Mouse (Mus musculus): ENCODE measurements around the gene Nebl.

Gene Nebl

DNA sequence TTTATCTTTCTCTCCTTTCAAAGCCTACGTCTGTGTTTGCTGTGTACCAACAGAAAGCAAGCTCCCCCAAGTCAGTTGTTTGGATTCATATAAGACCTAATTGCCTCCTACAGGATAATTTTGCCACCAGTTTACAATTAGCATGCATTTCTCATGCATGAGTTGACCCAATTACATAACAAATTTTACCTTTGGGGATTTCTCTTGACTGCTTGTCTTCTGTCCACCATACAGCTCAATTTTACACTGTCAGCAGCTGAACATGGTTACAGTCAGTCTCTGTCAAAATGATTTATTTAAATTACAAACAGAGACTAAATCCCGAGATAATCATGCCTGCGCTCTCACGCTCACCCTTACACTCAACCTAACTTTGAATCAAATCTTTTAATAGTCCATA, 206.1 kb downstream of the Nebl start:
- peak in 1 of 2 experiments; percentile 25 for DNase-seq (ENCODE audit: inconsistent age in 2 of 2, low spot score in 1 of 2)

GRCm38 (mm10) chr2:17524205-17524978, 206.9 kb downstream of the Nebl start:
- DNase-seq (ENCODE audit: inconsistent age in 2 of 2, low spot score in 1 of 2), result no peak

- DNase-seq (ENCODE audit: inconsistent age in 2 of 2, low spot score in 1 of 2), result peak in 1 of 2 experiments; percentile 55
Observed at GRCm38 (mm10) chr2:17523791-17524190, 207.5 kb downstream of the Nebl start.

- DNase-seq (ENCODE audit: inconsistent age in 2 of 2, low spot score in 1 of 2), result no peak
Observed at GRCm38 (mm10) chr2:17515686-17516085, 215.6 kb downstream of the Nebl start.

GRCm38 (mm10) chr2:17514765-17515164, 216.5 kb downstream of the Nebl start:
- no peak for DNase-seq (ENCODE audit: inconsistent age in 2 of 2, low spot score in 1 of 2)

GRCm38 (mm10) chr2:17509942-17510341, 221.3 kb downstream of the Nebl start:
- no peak for DNase-seq (ENCODE audit: inconsistent age in 2 of 2, low spot score in 1 of 2)

- no peak for DNase-seq (ENCODE audit: inconsistent age in 2 of 2, low spot score in 1 of 2)
Observed at GRCm38 (mm10) chr2:17507362-17507761, 223.9 kb downstream of the Nebl start.

DNA sequence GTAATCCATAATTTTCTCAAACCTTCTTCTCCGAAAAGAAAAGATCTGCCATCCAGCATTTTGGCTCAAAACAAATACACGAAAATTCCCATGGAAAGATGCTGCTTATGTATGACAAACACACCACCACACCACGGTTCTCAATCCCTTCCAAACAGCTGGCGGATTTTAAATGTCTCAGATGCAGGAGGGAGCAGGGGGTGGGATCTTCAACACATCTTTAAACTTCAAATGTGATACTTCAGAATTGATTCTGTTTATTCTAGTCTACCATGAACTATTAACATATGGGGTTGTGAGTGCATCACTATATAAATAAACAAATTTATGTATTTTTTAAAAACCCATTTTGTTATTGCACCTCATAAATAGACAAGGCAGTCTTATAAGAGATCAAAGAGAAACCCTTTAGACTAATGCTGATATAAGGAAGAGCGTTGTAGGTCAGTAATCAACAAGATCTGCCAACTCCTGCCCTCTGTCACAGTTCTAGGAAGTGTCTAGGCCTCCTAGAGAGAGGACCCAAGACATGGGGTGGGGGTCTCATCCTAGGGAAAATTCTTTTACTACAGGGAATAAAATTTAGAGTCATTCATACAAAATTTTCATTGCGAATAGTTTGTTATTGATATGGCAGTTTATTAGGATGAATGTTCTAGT, 227.0 kb downstream of the Nebl start:
- no peak for DNase-seq (ENCODE audit: inconsistent age in 2 of 2, low spot score in 1 of 2)

DNA sequence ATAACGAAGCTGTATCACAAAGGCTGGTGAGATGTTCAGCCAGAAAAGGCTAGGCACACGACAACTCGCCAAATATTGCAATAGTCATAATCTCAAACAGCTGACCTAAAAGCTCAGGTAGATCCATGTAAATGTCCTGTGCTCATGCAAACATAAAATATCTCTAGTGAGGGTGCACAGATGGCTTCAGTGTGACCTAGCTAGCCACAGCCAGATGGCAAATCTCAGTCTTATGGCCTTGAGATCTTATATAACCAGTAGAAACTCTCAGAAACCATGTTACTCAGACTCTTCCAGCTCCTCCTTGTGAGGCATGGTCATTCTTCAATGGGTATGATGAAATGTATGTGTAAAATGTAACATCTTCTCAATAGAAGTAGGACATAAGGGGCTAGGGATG, 230.2 kb downstream of the Nebl start:
- DNase-seq (ENCODE audit: inconsistent age in 2 of 2, low spot score in 1 of 2), result no peak

DNA sequence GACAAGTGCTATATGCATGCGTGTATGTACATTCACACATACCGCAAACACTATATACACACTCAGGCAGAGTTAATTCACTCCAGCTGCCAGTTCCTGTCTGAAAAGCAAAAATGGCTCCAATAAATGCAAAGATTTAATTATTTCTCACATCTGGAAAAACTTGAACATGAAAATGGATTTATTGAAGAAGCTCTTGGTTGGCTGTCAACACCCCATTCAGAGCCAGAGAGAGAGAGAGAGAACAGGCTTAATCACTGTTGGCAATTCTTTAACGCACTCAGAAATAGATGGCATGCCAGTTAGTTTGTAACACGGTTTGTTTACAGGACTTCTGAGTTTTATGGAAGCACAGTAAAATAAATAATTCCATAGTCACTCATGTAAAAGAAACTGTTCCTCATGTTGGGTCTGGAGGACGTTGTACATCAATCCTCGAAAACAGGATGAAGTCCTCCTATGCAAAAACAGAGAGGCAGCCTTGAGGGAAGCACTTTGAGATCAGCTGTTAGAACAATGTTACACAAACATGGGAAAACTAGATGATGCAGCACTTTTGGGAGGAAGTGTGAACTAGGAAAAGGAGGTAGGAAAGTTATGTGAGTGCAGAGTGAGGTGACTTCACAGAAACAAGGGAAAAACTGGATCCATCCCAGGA, 265.6 kb downstream of the Nebl start:
- DNase-seq (ENCODE audit: inconsistent age in 2 of 2, low spot score in 1 of 2), result peak in 1 of 2 experiments; percentile 13

DNA sequence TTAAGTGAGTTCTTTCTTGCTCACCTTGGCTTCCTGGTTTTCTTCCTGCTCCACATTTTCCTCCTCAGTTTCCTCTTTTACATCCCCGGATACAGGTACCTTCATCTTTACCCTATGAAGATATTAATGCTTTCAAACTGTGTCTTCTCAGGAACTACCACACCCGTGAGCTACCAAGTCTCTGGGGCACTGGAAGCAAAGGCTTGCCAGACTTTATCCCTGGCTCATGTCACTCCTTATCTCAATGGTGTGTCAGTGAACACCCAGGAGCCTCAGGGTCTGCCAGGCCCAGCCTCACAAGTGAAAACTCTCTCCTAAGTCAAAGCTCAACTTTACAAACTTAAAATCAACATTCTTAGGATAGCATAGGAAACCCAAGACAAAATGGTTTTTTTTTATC, 270.8 kb downstream of the Nebl start:
- no peak for DNase-seq (ENCODE audit: inconsistent age in 2 of 2, low spot score in 1 of 2)

GRCm38 (mm10) chr2:17453676-17454075, 277.6 kb downstream of the Nebl start:
- no peak for DNase-seq (ENCODE audit: inconsistent age in 2 of 2, low spot score in 1 of 2)

GRCm38 (mm10) chr2:17448341-17448740, 282.9 kb downstream of the Nebl start:
- DNase-seq (ENCODE audit: inconsistent age in 2 of 2, low spot score in 1 of 2), result no peak

GRCm38 (mm10) chr2:17443581-17443980, 287.7 kb downstream of the Nebl start:
- DNase-seq (ENCODE audit: inconsistent age in 2 of 2, low spot score in 1 of 2), result no peak

GRCm38 (mm10) chr2:17438317-17438716, 292.9 kb downstream of the Nebl start:
- no peak for DNase-seq (ENCODE audit: inconsistent age in 2 of 2, low spot score in 1 of 2)

GRCm38 (mm10) chr2:17436739-17437440, 294.4 kb downstream of the Nebl start:
- DNase-seq (ENCODE audit: inconsistent age in 2 of 2, low spot score in 1 of 2), result no peak

DNA sequence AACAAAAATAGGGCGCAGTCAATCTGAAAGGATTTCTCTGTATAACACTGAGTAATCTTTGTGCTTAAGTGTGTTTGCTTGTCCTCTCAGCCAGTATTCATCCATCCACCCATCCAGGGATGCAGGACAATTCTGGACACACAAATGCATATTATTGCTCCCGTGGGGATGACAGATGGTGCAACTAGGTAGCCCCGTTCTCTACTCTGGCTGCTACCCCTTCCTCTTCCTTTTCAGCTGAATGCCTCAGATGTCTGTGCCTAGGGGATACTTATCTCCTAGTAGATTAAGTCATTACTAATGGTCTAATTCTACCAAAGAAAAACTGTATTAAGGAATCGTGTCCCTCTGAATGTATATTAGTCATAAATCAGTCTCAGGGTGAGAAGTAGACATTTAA, 296.0 kb downstream of the Nebl start:
- DNase-seq (ENCODE audit: inconsistent age in 2 of 2, low spot score in 1 of 2), result no peak

DNA sequence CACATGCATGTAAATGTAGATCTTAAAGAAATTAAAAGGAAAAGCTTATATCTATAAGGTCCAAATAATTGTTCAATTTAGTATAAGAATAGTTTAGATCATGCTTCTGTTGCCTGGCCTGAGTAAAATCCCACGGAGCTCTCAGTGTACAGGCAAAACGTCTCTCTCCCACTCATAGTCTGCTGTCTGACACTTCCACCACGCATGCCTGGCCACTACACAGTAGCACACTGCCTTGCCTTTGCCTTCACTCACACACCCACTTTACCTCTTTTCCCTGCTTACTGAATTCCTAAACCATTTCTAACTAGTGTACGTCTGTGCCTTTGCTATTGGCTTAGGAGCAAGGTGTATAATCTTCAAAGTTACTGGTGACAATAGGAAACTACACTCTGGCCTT, 302.2 kb downstream of the Nebl start:
- DNase-seq (ENCODE audit: inconsistent age in 2 of 2, low spot score in 1 of 2), result no peak

GRCm38 (mm10) chr2:17428156-17428555, 303.1 kb downstream of the Nebl start:
- no peak for DNase-seq (ENCODE audit: inconsistent age in 2 of 2, low spot score in 1 of 2)

GRCm38 (mm10) chr2:17422967-17423366, 308.3 kb downstream of the Nebl start:
- peak; percentile 8 to 73 for DNase-seq (ENCODE audit: inconsistent age in 2 of 2, low spot score in 1 of 2)

GRCm38 (mm10) chr2:17415347-17415746, 315.9 kb downstream of the Nebl start:
- no peak for DNase-seq (ENCODE audit: inconsistent age in 2 of 2, low spot score in 1 of 2)
